Mouse (Mus musculus): ENCODE data around the gene Hoxb5. TPM values are rescaled to one million over a fixed set of nuclear protein-coding genes. Genes with fewer than 3 reads are reported as not detected.

The Hoxb5 gene
- total and polyA plus RNA-seq, 2 experiments from 2014 or later, result 1.5 TPM; not detected in 1

DNA sequence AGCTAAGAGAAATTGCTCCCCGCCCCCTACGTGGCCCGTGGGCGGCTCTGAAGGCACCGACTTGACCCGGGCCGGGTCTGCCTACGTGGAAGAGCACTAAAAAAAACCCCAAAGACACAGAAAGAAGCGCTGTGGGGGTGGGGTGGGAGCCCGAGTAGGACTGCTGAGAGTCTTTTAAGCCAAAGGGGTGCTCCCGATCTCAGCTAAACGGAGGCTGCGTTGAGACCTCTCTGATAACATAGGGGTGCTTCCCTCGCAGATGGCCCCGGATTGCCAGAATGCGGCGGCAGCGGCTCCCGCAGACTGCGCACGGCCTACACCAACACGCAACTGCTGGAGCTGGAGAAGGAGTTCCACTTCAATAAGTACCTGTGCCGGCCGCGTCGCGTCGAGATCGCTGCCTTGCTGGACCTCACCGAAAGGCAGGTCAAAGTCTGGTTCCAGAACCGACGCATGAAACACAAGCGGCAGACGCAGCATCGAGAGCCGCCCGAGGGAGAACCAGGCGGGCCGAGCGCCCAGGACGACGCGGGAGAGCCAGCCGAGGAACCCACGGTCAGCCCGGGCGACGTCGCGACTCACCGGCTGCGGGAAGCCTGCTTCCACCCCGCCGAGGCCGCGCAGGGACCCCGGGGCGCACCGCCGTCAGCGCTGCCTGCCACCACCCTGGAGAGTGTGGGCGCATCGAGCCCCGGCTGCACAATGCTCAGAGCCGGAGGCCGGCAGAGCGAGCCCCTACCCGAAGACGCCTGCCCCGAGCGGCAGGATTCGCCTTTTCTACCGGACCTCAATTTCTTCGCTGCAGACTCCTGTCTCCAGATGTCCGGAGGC, 49.8 kb downstream of the Hoxb5 start:
- H3K27ac ChIP-seq (ENCODE audit: low read depth, low read length), result no peak overlapping the region
- no peak for TF ChIP-seq CTCF (IDR thresholded peaks at IDR 0.05)
- H3K27me3 ChIP-seq (ENCODE audit: insufficient read depth, low read length), result peaks cover 84% of the 10 kb centered on the region
- H3K9me3 ChIP-seq (ENCODE audit: low read length), result no peaks in the 10 kb centered on the region
- ATAC-seq (ENCODE audit: low FRiP score), result no peak
- WGBS, result 1% methylated on average over 73 of the region's 75 CpGs
- H3K4me2 ChIP-seq (ENCODE audit: low read depth, low read length, poor library complexity, severe bottlenecking), result no peak overlapping the region
- no peak for DNase-seq (ENCODE audit: low spot score)
- H3K4me1 ChIP-seq (ENCODE audit: insufficient read depth, low read length), result no peaks in the 10 kb centered on the region
- no peaks in the 10 kb centered on the region for H3K36me3 ChIP-seq (ENCODE audit: insufficient read depth, low read length)
- H3K9ac ChIP-seq (replicated peaks; ENCODE audit: low read length, poor library complexity, severe bottlenecking), result no peak overlapping the region
- H3K4me3 ChIP-seq (ENCODE audit: low read depth, low read length), result peak overlapping the region; percentile 9

DNA sequence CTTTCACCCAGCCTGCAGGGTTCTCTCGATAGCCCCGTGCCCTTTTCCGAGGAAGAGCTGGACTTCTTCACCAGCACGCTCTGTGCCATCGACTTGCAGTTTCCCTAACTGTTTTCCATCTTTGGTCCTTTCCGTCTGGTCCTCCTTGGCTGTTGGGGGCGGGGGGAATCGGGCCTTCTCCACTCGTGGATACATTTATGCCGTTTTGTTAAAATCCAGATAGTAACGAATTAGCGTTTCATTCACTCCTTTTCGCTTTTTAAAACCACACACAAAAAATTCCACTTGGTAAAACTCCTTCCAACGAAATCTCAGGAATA, 50.3 kb downstream of the Hoxb5 start:
- peak overlapping the region; percentile 9 for H3K4me3 ChIP-seq (ENCODE audit: low read depth, low read length)
- no peaks in the 10 kb centered on the region for H3K36me3 ChIP-seq (ENCODE audit: insufficient read depth, low read length)
- H3K4me1 ChIP-seq (ENCODE audit: insufficient read depth, low read length), result no peaks in the 10 kb centered on the region
- under 1% methylated on average over 14 of the region's 14 CpGs for WGBS
- no peak for TF ChIP-seq CTCF (IDR thresholded peaks at IDR 0.05)
- no peak overlapping the region for H3K9ac ChIP-seq (replicated peaks; ENCODE audit: low read length, poor library complexity, severe bottlenecking)
- ATAC-seq (ENCODE audit: low FRiP score) (no peak), DNase-seq (ENCODE audit: low spot score) (no peak)
- no peaks in the 10 kb centered on the region for H3K9me3 ChIP-seq (ENCODE audit: low read length)
- peaks cover 83% of the 10 kb centered on the region for H3K27me3 ChIP-seq (ENCODE audit: insufficient read depth, low read length)
- H3K4me2 ChIP-seq (ENCODE audit: low read depth, low read length, poor library complexity, severe bottlenecking), result no peak overlapping the region
- no peak overlapping the region for H3K27ac ChIP-seq (ENCODE audit: low read depth, low read length)

DNA sequence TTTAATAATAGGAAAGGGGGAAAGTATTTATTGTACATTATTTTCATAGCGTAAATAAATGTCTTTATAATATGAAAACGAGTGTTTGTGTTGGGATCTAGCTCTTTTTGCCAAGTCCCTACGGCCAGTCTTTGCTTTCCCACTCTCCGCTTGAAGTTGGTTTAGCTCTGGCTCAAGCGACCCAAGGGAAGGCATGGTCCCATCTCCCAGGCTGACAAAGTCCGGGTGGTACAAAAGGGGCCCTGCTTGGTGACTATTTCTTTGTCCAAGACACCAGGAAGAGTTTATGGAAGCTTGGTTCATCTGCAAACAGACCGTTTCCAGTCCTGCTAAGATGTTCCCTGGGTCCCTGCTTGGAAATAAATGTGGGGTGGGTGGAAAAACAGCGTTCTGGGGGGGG, 50.8 kb downstream of the Hoxb5 start:
- Histone ChIP-seq H3K36me3 (ENCODE audit: insufficient read depth, low read length) (no peaks in the 10 kb centered on the region), H3K27me3 (ENCODE audit: insufficient read depth, low read length) (peaks cover 79% of the 10 kb centered on the region), H3K9me3 (ENCODE audit: low read length) (no peaks in the 10 kb centered on the region), H3K4me2 (ENCODE audit: low read depth, low read length, poor library complexity, severe bottlenecking) (no peak overlapping the region), H3K9ac (replicated peaks; ENCODE audit: low read length, poor library complexity, severe bottlenecking) (no peak overlapping the region), H3K4me3 (ENCODE audit: low read depth, low read length) (no peak overlapping the region), H3K4me1 (ENCODE audit: insufficient read depth, low read length) (no peaks in the 10 kb centered on the region), H3K27ac (ENCODE audit: low read depth, low read length) (no peak overlapping the region)
- WGBS, result 4% methylated on average over 8 of the region's 8 CpGs
- no peak for TF ChIP-seq CTCF (IDR thresholded peaks at IDR 0.05)
- no peak for DNase-seq (ENCODE audit: low spot score)
- no peak for ATAC-seq (ENCODE audit: low FRiP score)

DNA sequence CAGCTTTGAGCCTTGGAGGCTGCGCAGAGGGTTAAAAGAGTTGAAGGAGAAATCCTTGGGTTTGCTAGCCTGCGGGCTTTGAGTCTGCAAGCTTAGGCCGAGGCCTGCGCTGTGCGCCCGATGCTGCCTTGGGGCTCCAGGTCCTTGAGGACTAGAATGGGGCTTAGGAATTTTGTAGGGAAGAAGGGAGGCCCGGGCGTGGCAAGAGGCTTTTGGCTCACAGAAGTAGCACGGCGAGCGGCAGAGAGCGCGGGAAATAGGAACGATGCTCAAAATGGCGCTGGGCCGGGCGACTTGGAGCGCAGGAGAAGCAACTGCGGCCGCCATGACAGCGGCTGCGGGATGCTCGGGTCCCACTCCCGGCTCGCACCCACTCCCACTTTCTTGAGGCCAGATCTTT, 51.2 kb downstream of the Hoxb5 start:
- Histone ChIP-seq H3K36me3 (ENCODE audit: insufficient read depth, low read length) (no peaks in the 10 kb centered on the region), H3K27ac (ENCODE audit: low read depth, low read length) (no peak overlapping the region), H3K4me1 (ENCODE audit: insufficient read depth, low read length) (no peaks in the 10 kb centered on the region), H3K4me3 (ENCODE audit: low read depth, low read length) (no peak overlapping the region), H3K4me2 (ENCODE audit: low read depth, low read length, poor library complexity, severe bottlenecking) (no peak overlapping the region), H3K9ac (replicated peaks; ENCODE audit: low read length, poor library complexity, severe bottlenecking) (no peak overlapping the region), H3K9me3 (ENCODE audit: low read length) (0 out of 2 replicates have a peak, but pooled peaks cover under 1% of the 10 kb centered on the region), H3K27me3 (ENCODE audit: insufficient read depth, low read length) (peaks cover 77% of the 10 kb centered on the region)
- no peak for ATAC-seq (ENCODE audit: low FRiP score)
- WGBS, result 1% methylated on average over 25 of the region's 25 CpGs
- no peak for DNase-seq (ENCODE audit: low spot score)
- TF ChIP-seq CTCF (IDR thresholded peaks at IDR 0.05), result no peak

GRCm38 (mm10) chr11:96354801-96355311, 51.7 kb downstream of the Hoxb5 start:
- Histone ChIP-seq H3K27ac (ENCODE audit: low read depth, low read length) (no peak overlapping the region), H3K36me3 (ENCODE audit: insufficient read depth, low read length) (no peaks in the 10 kb centered on the region), H3K4me3 (ENCODE audit: low read depth, low read length) (no peak overlapping the region), H3K27me3 (ENCODE audit: insufficient read depth, low read length) (peaks cover 77% of the 10 kb centered on the region), H3K4me2 (ENCODE audit: low read depth, low read length, poor library complexity, severe bottlenecking) (no peak overlapping the region), H3K9ac (replicated peaks; ENCODE audit: low read length, poor library complexity, severe bottlenecking) (no peak overlapping the region), H3K9me3 (ENCODE audit: low read length) (0 out of 2 replicates have a peak, but pooled peaks cover 4% of the 10 kb centered on the region), H3K4me1 (ENCODE audit: insufficient read depth, low read length) (no peaks in the 10 kb centered on the region)
- no peak for ATAC-seq (ENCODE audit: low FRiP score)
- 6% methylated on average over 9 of the region's 9 CpGs for WGBS
- TF ChIP-seq CTCF (IDR thresholded peaks at IDR 0.05), result no peak
- no peak for DNase-seq (ENCODE audit: low spot score)

MicroRNAs within 50 kb of the gene (microRNA counts, 519-probe panel; counts per million panel counts)
- microRNA mmu-miR-10a (2,177 counts per million, percentile 65 among the panel's probes with 10 or more counts), microRNA mmu-miR-196a (528 counts per million, percentile 58 among the panel's probes with 10 or more counts)

Small RNA genes lying within 50 kb of the gene (microRNA-seq; reads per million reads assigned to microRNA genes)
- gene Mir10a (ENCODE audit: borderline number of aligned reads), result 511 reads per million, percentile 65 among the genes with 10 or more reads in this experiment
- gene Mir196a-1 (ENCODE audit: borderline number of aligned reads), result not detected

Other genes with a start within 250 kb of the Hoxb5 start
- gene Ube2z, start 237.9 kb upstream of the Hoxb5 start, total RNA-seq (2014; rRNA removed), result 59.7 and 62.2 TPM in 2 replicates
- 33.0 and 36.0 TPM in 2 replicates for gene Ube2z, start 237.9 kb upstream of the Hoxb5 start, polyA plus RNA-seq (2015; fragmentation: Nextera tagmentation; extraction: Ambion mirVana)
- gene Atp5g1, start 227.7 kb upstream of the Hoxb5 start, total RNA-seq (2014; rRNA removed), result 469 and 710 TPM in 2 replicates
- gene Atp5g1, start 227.7 kb upstream of the Hoxb5 start, polyA plus RNA-seq (2015; fragmentation: Nextera tagmentation; extraction: Ambion mirVana), result 984 and 1,088 TPM in 2 replicates
- not detected in 2 replicates for gene Calcoco2, start 191.4 kb upstream of the Hoxb5 start, total RNA-seq (2014; rRNA removed)
- not detected in 2 replicates for gene Calcoco2, start 191.4 kb upstream of the Hoxb5 start, polyA plus RNA-seq (2015; fragmentation: Nextera tagmentation; extraction: Ambion mirVana)
- gene Ttll6, start 169.6 kb upstream of the Hoxb5 start, total RNA-seq (2014; rRNA removed), result 0.16 and 0.38 TPM in 2 replicates
- 0.16 and 0.39 TPM in 2 replicates for gene Ttll6, start 169.6 kb upstream of the Hoxb5 start, polyA plus RNA-seq (2015; fragmentation: Nextera tagmentation; extraction: Ambion mirVana)
- gene Hoxb13, start 109.0 kb upstream of the Hoxb5 start, total RNA-seq (2014; rRNA removed), result not detected in 2 replicates
- gene Hoxb13, start 109.0 kb upstream of the Hoxb5 start, polyA plus RNA-seq (2015; fragmentation: Nextera tagmentation; extraction: Ambion mirVana), result not detected in 2 replicates
- gene Hoxb9, start 31.9 kb upstream of the Hoxb5 start, total RNA-seq (2014; rRNA removed), result not detected in 2 replicates
- not detected in 2 replicates for gene Hoxb9, start 31.9 kb upstream of the Hoxb5 start, polyA plus RNA-seq (2015; fragmentation: Nextera tagmentation; extraction: Ambion mirVana)
- 3.4 TPM in 1 of 2 replicates, not detected in the other for gene Hoxb8, start 21.4 kb upstream of the Hoxb5 start, total RNA-seq (2014; rRNA removed)
- gene Hoxb8, start 21.4 kb upstream of the Hoxb5 start, polyA plus RNA-seq (2015; fragmentation: Nextera tagmentation; extraction: Ambion mirVana), result not detected in 2 replicates
- gene Hoxb7, start 16.7 kb upstream of the Hoxb5 start, total RNA-seq (2014; rRNA removed), result 0.19 TPM in 1 of 2 replicates, not detected in the other
- not detected in 2 replicates for gene Hoxb7, start 16.7 kb upstream of the Hoxb5 start, polyA plus RNA-seq (2015; fragmentation: Nextera tagmentation; extraction: Ambion mirVana)
- gene Hoxb6, start 10.9 kb upstream of the Hoxb5 start, total RNA-seq (2014; rRNA removed), result 0.22 TPM in 1 of 2 replicates, not detected in the other
- gene Hoxb6, start 10.9 kb upstream of the Hoxb5 start, polyA plus RNA-seq (2015; fragmentation: Nextera tagmentation; extraction: Ambion mirVana), result not detected in 2 replicates
- gene Hoxb4, start 14.9 kb downstream of the Hoxb5 start, total RNA-seq (2014; rRNA removed), result 0.09 and 0.66 TPM in 2 replicates
- gene Hoxb4, start 14.9 kb downstream of the Hoxb5 start, polyA plus RNA-seq (2015; fragmentation: Nextera tagmentation; extraction: Ambion mirVana), result not detected in 2 replicates
- gene Hoxb3, start 20.0 kb downstream of the Hoxb5 start, total RNA-seq (2014; rRNA removed), result 0.94 and 9.2 TPM in 2 replicates
- gene Hoxb3, start 20.0 kb downstream of the Hoxb5 start, polyA plus RNA-seq (2015; fragmentation: Nextera tagmentation; extraction: Ambion mirVana), result not detected in 2 replicates
- gene Hoxb2, start 47.2 kb downstream of the Hoxb5 start, total RNA-seq (2014; rRNA removed), result 0.52 and 1.2 TPM in 2 replicates
- gene Hoxb2, start 47.2 kb downstream of the Hoxb5 start, polyA plus RNA-seq (2015; fragmentation: Nextera tagmentation; extraction: Ambion mirVana), result not detected in 2 replicates
- not detected in 2 replicates for gene Hoxb1, start 62.4 kb downstream of the Hoxb5 start, total RNA-seq (2014; rRNA removed)
- not detected in 2 replicates for gene Hoxb1, start 62.4 kb downstream of the Hoxb5 start, polyA plus RNA-seq (2015; fragmentation: Nextera tagmentation; extraction: Ambion mirVana)
- gene Skap1, start 161.3 kb downstream of the Hoxb5 start, total RNA-seq (2014; rRNA removed), result 1.0 and 2.8 TPM in 2 replicates
- gene Skap1, start 161.3 kb downstream of the Hoxb5 start, polyA plus RNA-seq (2015; fragmentation: Nextera tagmentation; extraction: Ambion mirVana), result 2.0 and 3.2 TPM in 2 replicates